Comparison of ENCODE assay signal across 8 mouse cellular contexts in the genomic region with DNA sequence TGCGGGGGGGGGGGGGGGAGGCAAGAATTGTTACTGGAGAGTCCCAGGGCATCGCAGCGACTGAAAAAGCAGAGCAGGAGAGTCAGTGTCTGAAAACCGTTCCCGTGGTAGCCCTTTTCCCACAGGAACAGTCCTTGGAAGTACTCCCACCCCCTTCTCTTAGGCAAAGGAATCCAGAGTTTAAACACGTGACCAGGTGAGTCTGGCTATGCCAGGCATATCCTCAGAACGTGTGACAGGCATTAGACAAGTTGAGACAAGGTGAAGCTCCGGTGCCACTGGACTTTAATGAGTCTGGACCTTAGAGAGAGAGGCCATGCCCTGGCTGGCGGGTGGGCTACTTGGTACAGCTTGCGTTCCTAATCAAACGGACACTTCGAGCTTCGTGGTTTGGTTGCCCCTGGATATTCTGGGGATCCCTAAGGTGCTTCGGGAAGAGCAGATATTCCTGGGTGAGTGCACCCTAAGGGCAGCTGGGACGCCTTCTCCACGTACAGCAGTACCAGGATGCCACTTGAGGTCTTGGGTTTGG. TPM values are rescaled to one million over a fixed set of nuclear protein-coding genes. Genes with fewer than 3 reads are reported as not detected.
A peak's percentile ranks its signal among the peaks of the same experiment; 100 is the strongest.
DNase-seq lines count a peak whose midpoint lies in the region; ATAC-seq lines count a peak whose summit lies in the region.

No protein-coding gene starts in this region.

- H3K4me2 ChIP-seq in heart, embryonic 16.5 days (ENCODE audit: low read depth, low read length) = peak overlapping the region; percentile 99
- peak overlapping the region; percentile 98 for H3K4me2 ChIP-seq in hindbrain, embryonic 13.5 days
- peak overlapping the region; percentile 98 for H3K4me2 ChIP-seq in midbrain, embryonic 14.5 days (ENCODE audit: low read length)

- peaks cover 33% of the 10 kb centered on the region for H3K4me1 ChIP-seq in heart, embryonic 16.5 days (ENCODE audit: control insufficient read depth, insufficient read depth, low read length)
- peaks cover 7% of the 10 kb centered on the region; the same call in 1 of the 2 replicates for H3K4me1 ChIP-seq in brown adipose tissue, adult 24 weeks (ENCODE audit: control insufficient read depth, insufficient read depth, insufficient read length, low read length)
- peaks cover 53% of the 10 kb centered on the region for H3K4me1 ChIP-seq in hindbrain, embryonic 13.5 days (replicated peaks)
- H3K4me1 ChIP-seq in midbrain, embryonic 14.5 days (ENCODE audit: control insufficient read depth, insufficient read depth, low read length) = peaks cover 18% of the 10 kb centered on the region

- DNase-seq in heart, adult 8-10 months (ENCODE audit: low spot score) = no peak
- no peak for DNase-seq in midbrain, embryonic 14.5 days
- DNase-seq in right cerebral cortex, postnatal 4 days = no peak
- no peak for DNase-seq in frontal cortex, postnatal 36 days (ENCODE audit: low spot score in 2 of 2)
- no peak for DNase-seq in cerebellum, postnatal 36 days

- no peaks in the 10 kb centered on the region for H3K27me3 ChIP-seq in heart, embryonic 16.5 days (ENCODE audit: control insufficient read depth, insufficient read depth, low read length)
- H3K27me3 ChIP-seq in hindbrain, embryonic 13.5 days = peaks cover 14% of the 10 kb centered on the region; the same call in 1 of the 2 replicates
- no peaks in the 10 kb centered on the region for H3K27me3 ChIP-seq in midbrain, embryonic 14.5 days (ENCODE audit: control insufficient read depth, insufficient read depth, low read length)

- H3K36me3 ChIP-seq in heart, embryonic 16.5 days (ENCODE audit: control insufficient read depth, insufficient read depth) = no peaks in the 10 kb centered on the region
- H3K36me3 ChIP-seq in hindbrain, embryonic 13.5 days = no peaks in the 10 kb centered on the region
- H3K36me3 ChIP-seq in midbrain, embryonic 14.5 days (ENCODE audit: control insufficient read depth, insufficient read depth, low read length) = no peaks in the 10 kb centered on the region

- 20% methylated on average over 15 of the region's 16 CpGs for WGBS in heart, embryonic 16.5 days
- WGBS in hindbrain, embryonic 13.5 days = 15% methylated on average over 16 of the region's 16 CpGs
- 12% methylated on average over 16 of the region's 16 CpGs for WGBS in midbrain, embryonic 14.5 days

- H3K9ac ChIP-seq in heart, embryonic 16.5 days (ENCODE audit: low read length) = peak overlapping the region; percentile 82
- H3K9ac ChIP-seq in hindbrain, embryonic 13.5 days = peak overlapping the region; percentile 89
- H3K9ac ChIP-seq in midbrain, embryonic 14.5 days (replicated peaks; ENCODE audit: low read length) = peak overlapping the region; percentile 42; the same call in 1 of the 2 replicates

- 0 out of 2 replicates have a peak, but pooled peaks have one; percentile 0 for ATAC-seq in heart, embryonic 16.5 days (replicated peaks; ENCODE audit: extremely low read depth, insufficient read depth, low FRiP score)
- ATAC-seq in hindbrain, embryonic 13.5 days (ENCODE audit: low FRiP score) = no peak; the same call in 1 of the 2 replicates
- no peak for ATAC-seq in midbrain, embryonic 14.5 days (ENCODE audit: low FRiP score, low TSS enrichment)

- H3K4me3 ChIP-seq in heart, embryonic 16.5 days (ENCODE audit: low read length) = peak overlapping the region; percentile 88
- peak overlapping the region; percentile 32 for H3K4me3 ChIP-seq in brown adipose tissue, adult 24 weeks (ENCODE audit: insufficient read depth, low read depth, low read length)
- peak overlapping the region; percentile 79 for H3K4me3 ChIP-seq in hindbrain, embryonic 13.5 days
- peak overlapping the region; percentile 70; the same call in 1 of the 2 replicates for H3K4me3 ChIP-seq in midbrain, embryonic 14.5 days (replicated peaks; ENCODE audit: low read depth, low read length)

- no peaks in the 10 kb centered on the region for H3K9me3 ChIP-seq in heart, embryonic 16.5 days (replicated peaks; ENCODE audit: control insufficient read depth, low read length)
- no peaks in the 10 kb centered on the region for H3K9me3 ChIP-seq in hindbrain, embryonic 13.5 days
- H3K9me3 ChIP-seq in midbrain, embryonic 14.5 days (ENCODE audit: control insufficient read depth, low read length) = no peaks in the 10 kb centered on the region

- peak overlapping the region; percentile 92; the same call in 1 of the 2 replicates for H3K27ac ChIP-seq in heart, embryonic 16.5 days (ENCODE audit: low read length)
- H3K27ac ChIP-seq in brown adipose tissue, adult 24 weeks (replicated peaks; ENCODE audit: low read depth, low read length) = 0 out of 2 replicates have a peak overlapping the region, but pooled peaks have one; percentile 23
- H3K27ac ChIP-seq in hindbrain, embryonic 13.5 days = no peak overlapping the region
- H3K27ac ChIP-seq in midbrain, embryonic 14.5 days (replicated peaks; ENCODE audit: low read depth, low read length) = no peak overlapping the region

RNA-seq across cellular contexts. Expression of gene Ctdspl, which starts 1.6 kb away (rescaled TPM):
- polyA plus RNA-seq in heart, embryonic 16.5 days (2015; fragmentation: Nextera tagmentation; extraction: Ambion mirVana) = 8.1 and 9.3 TPM in 2 replicates
- total RNA-seq in heart, adult 8-10 months (2022) = 10 to 100 TPM in 1 of 4 experiments, 1 to 10 TPM in 3; 7.5 to 10.2 (median 7.8) TPM
- polyA plus RNA-seq in brown adipose tissue, adult 24 weeks (2012; ENCODE audit: insufficient read depth, insufficient read length, missing spikeins) = 18.8 and 24.2 TPM in 2 replicates
- 7.3 and 8.1 TPM in 2 replicates for polyA plus RNA-seq in hindbrain, embryonic 13.5 days (2015; fragmentation: Nextera tagmentation; extraction: Ambion mirVana)
- polyA plus RNA-seq in midbrain, embryonic 14.5 days (2014; fragmentation: Nextera tagmentation; extraction: Ambion mirVana) = 8.0 and 8.2 TPM in 2 replicates

Comparison
In these comparisons a context has a peak if more than half of its experiments do, and no peak if none do; other contexts are left out.
1. H3K27ac ChIP-seq: peak in heart, embryonic 16.5 days (single experiment) and brown adipose tissue, adult 24 weeks (single experiment); none in hindbrain, embryonic 13.5 days (single experiment) and midbrain, embryonic 14.5 days (single experiment).
2. H3K4me3 ChIP-seq: peak in every context shown above with its lines; median percentile 88 in heart, embryonic 16.5 days; 79 in hindbrain, embryonic 13.5 days; 70 in midbrain, embryonic 14.5 days; 32 in brown adipose tissue, adult 24 weeks.
3. Peak in every context shown above with its lines, with median percentiles within 50 percentile points of each other: H3K4me2 ChIP-seq and H3K9ac ChIP-seq.